Mouse (Mus musculus): ENCODE measurements at regions not wholly inside any gene's neighbourhood (a gene's known extent, or its start where the extent isn't known, plus 50 kb on each side); places are given as distances from the start of the nearest gene placed in this dataset.
"Not testable (repeated sequence)": the region's sequence is repeated elsewhere in the genome, so short reads cannot be mapped to it uniquely, and the experiment has no call there.

GRCm38 (mm10) chr5:134848981-134849380 is 57.6 kb downstream of the Tmem270 start:
- no peaks in the 10 kb centered on the region for H3K27me3 ChIP-seq (replicated peaks; ENCODE audit: low read depth, poor library complexity, severe bottlenecking)
- no peak overlapping the region for H3K27ac ChIP-seq (replicated peaks)
- no peaks in the 10 kb centered on the region for H3K36me3 ChIP-seq (replicated peaks)
- DNase-seq (ENCODE audit: low spot score): no peak
- H3K9me3 ChIP-seq: peaks cover 3% of the 10 kb centered on the region
- H3K4me1 ChIP-seq: no peaks in the 10 kb centered on the region
- 95% methylated on average over 9 of the region's 9 CpGs for WGBS
- no peak overlapping the region for H3K4me3 ChIP-seq

GRCm38 (mm10) chr5:134848571-134848970 is 58.0 kb downstream of the Tmem270 start:
- no peak for DNase-seq (ENCODE audit: low spot score)
- H3K4me1 ChIP-seq: no peaks in the 10 kb centered on the region
- no peak overlapping the region for H3K4me3 ChIP-seq
- no peaks in the 10 kb centered on the region for H3K36me3 ChIP-seq (replicated peaks)
- peaks cover 6% of the 10 kb centered on the region for H3K9me3 ChIP-seq
- H3K27me3 ChIP-seq (replicated peaks; ENCODE audit: low read depth, poor library complexity, severe bottlenecking): no peaks in the 10 kb centered on the region
- H3K27ac ChIP-seq (replicated peaks): no peak overlapping the region
- WGBS: 96% methylated on average over 13 of the region's 13 CpGs

GRCm38 (mm10) chr5:134845416-134845815 is 61.1 kb downstream of the Tmem270 start:
- Histone ChIP-seq H3K4me3 (no peak overlapping the region), H3K36me3 (replicated peaks) (no peaks in the 10 kb centered on the region), H3K27ac (replicated peaks) (no peak overlapping the region), H3K27me3 (replicated peaks; ENCODE audit: low read depth, poor library complexity, severe bottlenecking) (no peaks in the 10 kb centered on the region), H3K9me3 (peaks cover 12% of the 10 kb centered on the region), H3K4me1 (no peaks in the 10 kb centered on the region)
- DNase-seq (ENCODE audit: low spot score): no peak
- 80% methylated on average over 4 of the region's 4 CpGs for WGBS

- H3K4me1 ChIP-seq; H3K36me3 ChIP-seq (replicated peaks); H3K4me3 ChIP-seq; H3K27me3 ChIP-seq (replicated peaks; ENCODE audit: low read depth, poor library complexity, severe bottlenecking); DNase-seq (ENCODE audit: low spot score); H3K27ac ChIP-seq (replicated peaks): not testable (repeated sequence)
- 84% methylated on average over 3 of the region's 3 CpGs for WGBS
- H3K9me3 ChIP-seq: peaks cover 15% of the 10 kb centered on the region
These were observed 62.3 kb downstream of the Tmem270 start for GRCm38 (mm10) chr5:134844216-134844615.

GRCm38 (mm10) chr5:134841205-134841980 is 65.1 kb downstream of the Tmem270 start:
- peaks cover 15% of the 10 kb centered on the region for H3K9me3 ChIP-seq
- H3K36me3 ChIP-seq (replicated peaks): no peaks in the 10 kb centered on the region
- no peaks in the 10 kb centered on the region for H3K27me3 ChIP-seq (replicated peaks; ENCODE audit: low read depth, poor library complexity, severe bottlenecking)
- H3K4me1 ChIP-seq: no peaks in the 10 kb centered on the region
- H3K4me3 ChIP-seq: no peak overlapping the region
- WGBS: 88% methylated on average over 7 of the region's 7 CpGs
- no peak for DNase-seq (ENCODE audit: low spot score)
- no peak overlapping the region for H3K27ac ChIP-seq (replicated peaks)

- Histone ChIP-seq H3K4me1 (peaks cover 4% of the 10 kb centered on the region; the same call in 1 of the 2 replicates), H3K4me3 (no peak overlapping the region), H3K27me3 (replicated peaks; ENCODE audit: low read depth, poor library complexity, severe bottlenecking) (0 out of 2 replicates have a peak, but pooled peaks cover 7% of the 10 kb centered on the region), H3K9me3 (peaks cover 5% of the 10 kb centered on the region; the same call in 1 of the 2 replicates), H3K27ac (replicated peaks) (no peak overlapping the region), H3K36me3 (replicated peaks) (no peaks in the 10 kb centered on the region)
- no peak for DNase-seq (ENCODE audit: low spot score)
These were observed 70.0 kb downstream of the Tmem270 start for GRCm38 (mm10) chr5:134836489-134836888.

GRCm38 (mm10) chr5:134832896-134833295 is 73.6 kb downstream of the Tmem270 start:
- 0 out of 2 replicates have a peak, but pooled peaks cover 7% of the 10 kb centered on the region for H3K27me3 ChIP-seq (replicated peaks; ENCODE audit: low read depth, poor library complexity, severe bottlenecking)
- DNase-seq (ENCODE audit: low spot score): no peak
- no peaks in the 10 kb centered on the region for H3K36me3 ChIP-seq (replicated peaks)
- H3K9me3 ChIP-seq: no peaks in the 10 kb centered on the region
- WGBS: 79% methylated on average over 8 of the region's 8 CpGs
- 0 out of 2 replicates have a peak overlapping the region, but pooled peaks have one; percentile 14 for H3K27ac ChIP-seq (replicated peaks)
- H3K4me3 ChIP-seq: no peak overlapping the region
- peaks cover 4% of the 10 kb centered on the region; the same call in 1 of the 2 replicates for H3K4me1 ChIP-seq

- Histone ChIP-seq H3K4me1 (no peaks in the 10 kb centered on the region), H3K36me3 (replicated peaks) (no peaks in the 10 kb centered on the region), H3K27ac (replicated peaks) (no peak overlapping the region), H3K9me3 (no peaks in the 10 kb centered on the region), H3K27me3 (replicated peaks; ENCODE audit: low read depth, poor library complexity, severe bottlenecking) (peaks cover 3% of the 10 kb centered on the region; the same call in 1 of the 2 replicates), H3K4me3 (no peak overlapping the region)
- 58% methylated on average over 4 of the region's 4 CpGs for WGBS
- DNase-seq (ENCODE audit: low spot score): peak; percentile 26
These were observed 70.5 kb upstream of the Eln start for GRCm38 (mm10) chr5:134817671-134818070.

GRCm38 (mm10) chr5:134809121-134809520 is 62.0 kb upstream of the Eln start:
- WGBS: 82% methylated on average over 9 of the region's 9 CpGs
- no peaks in the 10 kb centered on the region for H3K36me3 ChIP-seq (replicated peaks)
- no peaks in the 10 kb centered on the region for H3K4me1 ChIP-seq
- no peak overlapping the region for H3K4me3 ChIP-seq
- no peak overlapping the region for H3K27ac ChIP-seq (replicated peaks)
- peaks cover 12% of the 10 kb centered on the region for H3K9me3 ChIP-seq
- DNase-seq (ENCODE audit: low spot score): no peak
- peaks cover 25% of the 10 kb centered on the region for H3K27me3 ChIP-seq (replicated peaks; ENCODE audit: low read depth, poor library complexity, severe bottlenecking)

GRCm38 (mm10) chr5:134804291-134805049 is 57.3 kb upstream of the Eln start:
- WGBS: 90% methylated on average over 20 of the region's 20 CpGs
- Histone ChIP-seq H3K4me1 (no peaks in the 10 kb centered on the region), H3K27me3 (replicated peaks; ENCODE audit: low read depth, poor library complexity, severe bottlenecking) (peaks cover 9% of the 10 kb centered on the region; the same call in 1 of the 2 replicates), H3K36me3 (replicated peaks) (no peaks in the 10 kb centered on the region), H3K27ac (replicated peaks) (no peak overlapping the region), H3K4me3 (no peak overlapping the region), H3K9me3 (peaks cover 13% of the 10 kb centered on the region)
- DNase-seq (ENCODE audit: low spot score): no peak

- Histone ChIP-seq H3K9me3 (peaks cover 13% of the 10 kb centered on the region), H3K27ac (replicated peaks) (no peak overlapping the region), H3K27me3 (replicated peaks; ENCODE audit: low read depth, poor library complexity, severe bottlenecking) (0 out of 2 replicates have a peak, but pooled peaks cover 4% of the 10 kb centered on the region), H3K4me3 (no peak overlapping the region), H3K36me3 (replicated peaks) (no peaks in the 10 kb centered on the region), H3K4me1 (0 out of 2 replicates have a peak, but pooled peaks cover 7% of the 10 kb centered on the region)
- DNase-seq (ENCODE audit: low spot score): no peak
- 88% methylated on average over 11 of the region's 11 CpGs for WGBS
These were observed 55.1 kb upstream of the Eln start for GRCm38 (mm10) chr5:134802161-134802719.

- no peak overlapping the region for H3K27ac ChIP-seq (replicated peaks)
- peaks cover 13% of the 10 kb centered on the region for H3K9me3 ChIP-seq
- 0 out of 2 replicates have a peak, but pooled peaks cover 9% of the 10 kb centered on the region for H3K27me3 ChIP-seq (replicated peaks; ENCODE audit: low read depth, poor library complexity, severe bottlenecking)
- no peaks in the 10 kb centered on the region for H3K36me3 ChIP-seq (replicated peaks)
- WGBS: 86% methylated on average over 3 of the region's 3 CpGs
- no peak overlapping the region for H3K4me3 ChIP-seq
- no peak for DNase-seq (ENCODE audit: low spot score)
- 0 out of 2 replicates have a peak, but pooled peaks cover 7% of the 10 kb centered on the region for H3K4me1 ChIP-seq
These were observed 53.4 kb upstream of the Eln start for GRCm38 (mm10) chr5:134800481-134800880.

All from embryonic facial prominence, embryonic 10.5 days (tissue).